Mouse (Mus musculus) E14TG2a.4 (cell line): ENCODE results near the gene Rbm7.
"Not testable (repeated sequence)": the region's sequence is repeated elsewhere in the genome, so short reads cannot be mapped to it uniquely, and the experiment has no call there.

Source experiments
- CTCF ChIP-seq: conservative IDR thresholded peaks from 2 replicates; pipeline ENCODE4 v1.5.1; 2014; ENCODE audit warnings: low read length
- NANOG ChIP-seq: IDR thresholded peaks from 2 replicates; pipeline ENCODE4 v1.6.1; 2014; ENCODE audit warnings: borderline replicate concordance, low read length, mixed read lengths

- TF ChIP-seq CTCF, NANOG: not testable (repeated sequence)
Observed at GRCm38 (mm10) chr9:48467471-48467870, 27.6 kb downstream of the Rbm7 start.
